Mouse (Mus musculus) granulocyte monocyte progenitor cell, adult 5-6 weeks (primary cell): ENCODE data around the gene 1810009A15Rik. TPM values are rescaled to one million over a fixed set of nuclear protein-coding genes. Genes with fewer than 3 reads are reported as not detected.
"Not testable (repeated sequence)": the region's sequence is repeated elsewhere in the genome, so short reads cannot be mapped to it uniquely, and the experiment has no call there.

Experiments used
- ATAC-seq: replicated peaks from 2 replicates; pipeline ENCODE4 v1.8.0; 2016; ENCODE audit warnings: mild to moderate bottlenecking, moderate TSS enrichment, inconsistent platforms; ENCODE audit not compliant: poor library complexity, severe bottlenecking
- total RNA-seq, 2 experiments: library from RNA; stranded (forward) in 1 of 2; stranded (reverse) in 1 of 2; fragments of 200-712, 200-1000 nt in 1 of 2; fragments of >200 nt in 1 of 2; fragmentation: Nextera tagmentation in 1 of 2; gene quantifications; 2 replicates each; pipeline ENCODE4 v1.2.3; 2014 to 2017

Gene 1810009A15Rik
- total RNA-seq, 2 experiments from 2014 or later: 82.4 to 109 TPM

DNA sequence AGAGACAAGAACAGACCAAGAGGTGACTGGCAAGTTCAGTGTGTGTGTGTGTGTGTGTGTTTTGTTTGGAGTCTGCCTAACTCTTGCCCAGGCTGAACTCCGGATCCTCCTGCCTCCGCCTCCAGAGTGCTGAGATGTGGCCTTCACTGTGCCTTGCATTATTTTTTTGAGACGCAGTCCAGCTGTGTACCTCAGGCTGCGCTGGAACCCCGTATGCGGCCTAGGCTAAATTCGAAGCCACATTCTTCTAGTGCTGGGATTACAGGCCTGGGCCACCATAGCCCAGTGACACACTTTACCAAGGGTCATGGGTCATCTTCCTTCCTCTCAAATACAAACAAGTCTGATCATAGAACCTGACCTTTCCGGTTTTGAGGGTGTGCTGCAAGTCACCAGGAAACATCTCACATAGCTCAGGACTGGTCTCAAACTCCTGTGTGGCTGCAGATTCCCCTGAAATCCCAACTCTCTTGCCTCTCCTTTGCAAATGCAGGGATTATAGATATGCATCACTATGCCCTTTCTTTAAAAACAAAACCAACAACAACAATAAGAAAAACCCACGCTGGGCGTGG lies 16.3 kb upstream of the 1810009A15Rik start:
- ATAC-seq: no peak

DNA sequence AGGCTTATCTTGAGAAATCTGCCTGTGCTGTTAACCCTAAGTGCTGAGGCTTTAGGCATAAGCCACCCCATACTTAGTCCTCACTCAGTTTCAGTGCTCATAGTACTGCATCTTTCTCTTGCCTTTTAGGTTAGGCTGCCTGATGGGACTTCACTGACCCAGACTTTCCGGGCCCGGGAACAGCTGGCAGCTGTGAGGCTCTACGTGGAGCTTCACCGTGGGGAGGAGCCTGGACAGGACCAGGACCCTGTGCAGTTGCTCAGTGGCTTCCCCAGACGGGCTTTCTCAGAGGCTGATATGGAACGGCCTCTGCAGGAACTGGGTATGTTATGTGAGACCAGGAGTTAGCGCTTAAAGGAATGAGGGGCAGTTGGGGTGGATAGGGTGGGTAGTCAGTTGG lies 13.6 kb upstream of the 1810009A15Rik start:
- ATAC-seq: no peak

DNA sequence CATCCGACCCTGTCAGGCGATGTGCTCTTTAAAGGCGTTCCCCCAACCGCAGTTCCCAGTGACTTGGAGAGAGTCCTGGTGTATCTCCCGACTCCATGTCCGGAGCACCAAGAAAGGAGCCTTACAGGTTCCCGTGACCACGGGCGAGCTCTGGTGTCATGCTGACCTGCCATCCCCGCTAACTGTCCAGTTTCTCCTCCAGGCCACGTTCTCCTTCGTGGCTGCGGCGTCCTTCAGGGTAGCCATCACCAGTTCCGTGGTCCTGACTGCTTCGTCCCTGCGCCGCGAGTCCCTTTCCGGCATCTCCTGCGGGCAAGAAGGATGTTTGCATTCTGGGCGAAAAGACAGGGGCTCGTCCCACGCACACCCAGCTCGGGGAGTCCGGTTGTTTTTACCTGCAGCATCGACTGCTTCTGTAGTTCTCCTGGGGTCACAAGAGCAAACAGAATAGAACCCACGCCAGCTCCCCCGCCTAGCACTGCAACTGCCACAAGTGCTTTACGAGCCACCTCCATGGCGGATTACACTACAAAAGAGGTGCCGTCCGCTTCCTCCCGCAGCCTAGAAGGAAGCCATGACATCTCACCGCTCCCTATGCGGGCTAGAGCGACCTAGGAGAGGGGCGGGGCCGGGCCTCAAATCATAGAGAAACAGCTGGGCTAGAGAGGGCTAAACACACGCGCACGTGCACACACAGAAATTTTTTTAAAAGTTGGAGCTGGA lies 8.2 kb upstream of the 1810009A15Rik start, which contains the start of gene Uqcc3:
Gene Uqcc3, minus strand, starts transcription at position 613 of the 723 bp plus-strand sequence.
- peak; percentile 94 for ATAC-seq

DNA sequence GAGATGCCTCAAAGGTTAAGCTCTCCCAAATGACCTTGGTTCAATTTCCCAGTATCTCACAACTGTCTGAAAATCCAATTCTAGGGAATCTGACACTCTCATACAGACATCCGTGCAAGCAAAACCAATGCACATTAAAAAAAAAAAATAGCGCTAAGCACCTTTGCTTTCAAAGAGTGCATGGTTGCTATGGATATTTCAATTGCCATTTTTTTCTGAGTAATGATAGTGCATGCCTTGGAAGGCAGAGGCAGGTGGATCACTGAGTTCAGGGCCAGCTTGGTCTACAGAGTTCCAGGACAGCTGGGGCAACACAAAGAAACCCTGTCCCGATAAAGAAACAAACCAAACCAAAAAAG lies 7.6 kb upstream of the 1810009A15Rik start:
- ATAC-seq: peak; percentile 6; the same call in 1 of the 2 replicates

DNA sequence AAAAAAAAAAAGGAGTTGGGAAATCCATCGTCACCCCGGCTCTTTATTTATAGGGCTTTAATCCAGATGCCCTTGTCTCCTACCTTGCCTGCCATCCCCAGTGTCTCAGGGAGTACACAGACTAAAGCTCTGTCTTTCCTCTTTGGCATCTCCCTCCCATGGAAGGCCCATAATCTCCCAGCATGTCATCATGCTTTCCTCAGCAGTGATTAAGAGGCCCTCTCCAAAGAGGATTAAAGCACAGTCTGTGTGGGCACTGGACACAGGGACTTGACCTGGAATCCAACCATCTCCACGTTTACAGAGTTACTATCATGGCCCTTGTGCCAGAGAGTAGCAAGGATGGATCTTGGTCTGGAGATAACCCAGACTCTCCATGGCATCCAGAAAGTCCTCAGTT lies 5.0 kb upstream of the 1810009A15Rik start, which contains the start of the genes Lbhd1 and Gm49403:
Gene Lbhd1, plus strand, starts transcription at position 117 of the 400 bp plus-strand sequence.
Gene Gm49403, plus strand, starts transcription at position 315 of the 400 bp plus-strand sequence.
- ATAC-seq: no peak

DNA sequence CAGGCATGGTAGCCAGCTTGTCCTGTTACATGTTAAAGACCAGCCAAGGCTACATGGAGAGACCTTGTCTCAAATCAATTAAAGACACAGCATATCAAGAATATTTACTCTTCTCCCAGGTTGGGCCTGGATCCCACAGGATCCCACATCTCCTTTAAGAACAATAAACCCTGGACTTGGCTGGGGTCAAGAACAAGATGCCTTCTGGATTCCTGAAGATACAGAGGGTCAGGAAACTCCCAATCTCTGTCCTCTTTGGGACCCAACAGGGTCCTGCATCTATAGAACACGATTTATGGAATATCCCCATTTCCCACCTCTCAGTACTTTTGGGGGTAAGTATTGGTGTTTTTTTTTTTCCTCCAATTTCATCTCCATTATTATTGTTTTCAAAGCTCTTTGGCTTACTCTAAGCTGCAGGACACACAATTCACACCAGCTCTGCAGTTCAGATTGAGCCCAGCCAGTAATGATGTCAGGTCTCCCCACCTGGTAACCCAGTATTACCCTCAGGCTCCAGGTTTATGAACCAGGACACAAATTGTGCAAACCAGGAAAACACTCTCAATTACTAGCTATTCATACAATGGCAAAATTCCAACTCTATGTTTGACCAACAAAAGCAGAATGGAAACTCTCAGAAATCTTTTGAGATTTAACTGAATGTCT lies 1.6 kb upstream of the 1810009A15Rik start:
- no peak for ATAC-seq

DNA sequence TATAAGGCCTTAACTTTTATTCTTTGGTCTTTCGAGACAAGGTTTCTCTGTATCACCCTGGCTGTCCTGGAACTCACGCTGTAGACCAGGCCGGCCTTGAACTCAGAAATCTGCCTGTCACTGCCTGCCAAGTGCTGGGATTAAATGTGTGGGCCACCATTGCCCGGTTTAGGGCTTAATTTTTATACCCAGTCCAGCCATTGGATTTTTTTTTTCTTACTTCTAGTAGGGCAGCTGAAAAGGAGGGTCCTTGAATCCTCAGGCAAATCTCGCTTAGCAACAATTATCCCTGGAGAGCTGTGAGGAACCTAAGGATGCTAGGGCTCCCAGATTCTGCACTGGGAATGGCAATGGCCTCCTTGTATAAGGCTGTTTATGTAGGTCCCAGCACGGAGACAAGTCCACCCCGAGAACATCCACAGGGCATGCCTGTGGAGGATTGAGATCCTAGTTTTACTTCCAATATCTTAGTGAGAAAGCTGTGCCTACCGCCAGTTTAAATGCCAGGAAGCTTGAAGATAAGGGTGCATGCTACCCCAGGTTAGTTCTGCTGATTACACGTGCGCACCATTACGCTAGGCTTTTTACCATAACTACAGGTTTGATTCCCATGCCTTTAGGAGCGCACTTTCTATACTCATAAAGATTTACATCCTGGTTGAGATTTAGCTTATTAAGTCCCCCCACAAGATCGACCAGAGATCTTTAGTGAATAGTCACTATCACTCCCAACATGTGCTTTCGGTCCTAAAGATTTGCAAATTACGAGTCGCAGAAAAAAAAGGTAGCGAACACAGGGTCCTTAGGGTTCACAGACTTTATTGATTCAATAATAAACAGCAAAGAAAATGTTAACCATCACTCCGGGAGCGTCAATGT lies 829 bp upstream of the 1810009A15Rik start:
- ATAC-seq: no peak

DNA sequence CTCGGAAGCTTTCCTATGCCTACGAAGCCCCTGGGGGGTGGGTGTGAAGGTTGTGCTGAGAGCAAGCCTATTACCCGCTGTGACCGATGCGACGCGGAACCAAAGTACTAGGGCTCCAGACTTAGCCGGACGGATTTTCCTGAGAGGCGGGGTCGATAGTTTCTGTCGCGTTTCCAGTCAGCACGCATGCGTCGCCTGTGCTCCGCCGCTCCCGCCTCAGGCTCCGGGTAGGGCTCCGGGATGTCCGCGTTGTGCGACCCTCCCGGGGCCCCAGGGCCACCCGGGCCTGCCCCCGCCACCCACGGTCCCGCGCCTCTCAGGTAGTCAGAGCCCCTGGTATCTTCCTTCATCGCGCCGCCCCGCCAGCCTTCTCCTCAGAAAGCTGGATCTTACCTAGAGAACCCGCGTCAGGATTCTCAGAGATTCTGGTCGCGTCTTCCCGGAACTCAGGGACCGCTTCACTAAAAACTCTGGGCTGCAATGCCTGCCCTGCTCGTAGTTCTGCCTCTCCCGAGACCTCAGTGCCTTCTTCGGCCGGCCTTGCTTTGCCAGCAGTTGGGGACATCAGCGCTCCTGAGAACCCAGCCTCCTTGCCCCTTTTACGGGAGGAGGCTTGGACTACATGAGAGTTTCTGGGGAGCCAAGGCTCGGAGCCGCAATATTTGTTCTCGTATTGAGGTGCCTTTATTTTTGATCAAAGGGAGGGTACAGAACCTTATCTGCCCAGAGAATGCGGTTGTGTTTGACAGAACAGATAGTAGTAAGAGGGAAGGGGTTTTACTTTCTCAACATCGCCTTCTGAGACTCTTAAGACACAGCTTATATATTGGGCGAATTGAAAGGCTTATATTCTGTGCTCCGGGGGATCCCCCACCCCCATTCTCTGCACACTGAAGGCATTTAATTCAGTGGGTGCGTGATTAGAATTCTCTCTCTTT lies 4.4 kb downstream of the 1810009A15Rik start, which contains the start of gene Ints5:
Gene Ints5, plus strand, starts transcription at position 177 of the 938 bp plus-strand sequence.
- ATAC-seq: peak; percentile 67

DNA sequence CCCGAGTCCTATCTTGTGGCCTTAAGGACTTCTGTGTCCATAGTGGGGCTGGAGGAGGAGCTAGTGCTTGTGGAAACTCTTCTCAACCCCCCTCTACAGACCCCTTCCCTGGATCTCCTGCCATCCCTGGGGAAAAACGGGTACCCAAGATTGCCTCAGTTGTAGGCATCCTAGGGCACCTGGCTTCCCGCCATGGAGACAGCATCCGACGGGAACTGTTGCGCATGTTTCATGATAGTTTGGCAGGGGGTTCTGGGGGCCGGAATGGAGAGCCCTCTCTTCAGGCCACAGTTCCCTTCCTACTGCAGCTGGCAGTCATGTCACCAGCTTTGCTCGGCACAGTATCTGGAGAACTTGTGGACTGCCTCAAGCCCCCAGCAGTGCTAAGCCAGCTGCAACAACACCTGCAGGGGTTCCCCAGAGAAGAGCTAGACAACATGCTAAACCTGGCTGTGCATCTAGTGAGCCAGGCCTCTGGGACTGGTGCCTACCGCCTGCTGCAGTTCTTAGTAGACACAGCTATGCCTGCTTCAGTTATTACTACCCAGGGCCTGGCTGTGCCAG lies 6.8 kb downstream of the 1810009A15Rik start:
- no peak for ATAC-seq

DNA sequence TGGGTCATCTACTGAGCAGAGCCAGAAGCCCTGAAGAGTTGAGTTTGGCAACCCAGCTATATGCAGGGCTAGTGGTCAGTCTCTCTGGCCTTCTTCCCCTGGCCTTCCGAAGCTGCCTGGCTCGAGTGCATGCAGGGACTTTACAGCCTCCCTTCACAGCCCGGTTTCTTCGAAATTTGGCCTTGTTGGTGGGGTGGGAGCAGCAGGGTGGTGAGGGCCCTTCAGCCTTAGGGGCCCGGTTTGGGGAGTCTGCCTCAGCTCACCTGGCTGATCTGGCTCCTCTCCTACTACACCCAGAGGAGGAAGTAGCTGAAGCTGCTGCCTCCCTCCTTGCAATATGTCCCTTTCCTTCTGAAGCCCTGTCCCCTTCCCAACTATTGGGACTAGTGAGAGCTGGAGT lies 7.6 kb downstream of the 1810009A15Rik start:
- ATAC-seq: not testable (repeated sequence)

DNA sequence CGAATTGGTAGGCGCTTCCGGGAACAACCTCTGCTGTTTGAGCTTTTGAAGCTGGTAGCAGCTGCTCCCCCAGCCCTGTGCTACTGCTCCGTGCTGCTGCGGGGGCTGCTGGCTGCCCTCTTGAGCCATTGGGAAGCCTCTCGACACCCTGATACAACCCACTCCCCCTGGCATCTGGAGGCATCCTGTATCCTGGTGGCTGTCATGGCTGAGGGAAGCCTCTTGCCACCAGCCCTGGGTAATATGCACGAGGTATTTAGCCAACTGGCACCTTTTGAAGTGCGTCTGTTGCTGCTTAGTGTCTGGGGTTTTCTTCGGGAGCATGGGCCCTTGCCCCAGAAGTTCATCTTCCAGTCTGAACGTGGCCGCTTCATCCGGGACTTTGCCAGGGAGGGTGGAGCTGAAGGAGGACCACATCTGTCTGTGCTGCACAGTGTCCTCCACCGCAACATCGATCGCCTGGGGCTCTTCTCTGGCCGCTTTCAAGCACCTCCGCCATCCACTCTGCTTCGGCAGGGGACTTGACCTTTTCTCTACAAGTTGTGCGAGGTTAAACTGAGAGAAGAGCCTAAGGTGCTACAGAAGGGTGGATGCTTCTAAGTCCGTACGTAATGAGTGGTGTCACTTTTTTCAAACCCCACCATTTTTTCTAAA lies 8.7 kb downstream of the 1810009A15Rik start:
- ATAC-seq: not testable (repeated sequence)

DNA sequence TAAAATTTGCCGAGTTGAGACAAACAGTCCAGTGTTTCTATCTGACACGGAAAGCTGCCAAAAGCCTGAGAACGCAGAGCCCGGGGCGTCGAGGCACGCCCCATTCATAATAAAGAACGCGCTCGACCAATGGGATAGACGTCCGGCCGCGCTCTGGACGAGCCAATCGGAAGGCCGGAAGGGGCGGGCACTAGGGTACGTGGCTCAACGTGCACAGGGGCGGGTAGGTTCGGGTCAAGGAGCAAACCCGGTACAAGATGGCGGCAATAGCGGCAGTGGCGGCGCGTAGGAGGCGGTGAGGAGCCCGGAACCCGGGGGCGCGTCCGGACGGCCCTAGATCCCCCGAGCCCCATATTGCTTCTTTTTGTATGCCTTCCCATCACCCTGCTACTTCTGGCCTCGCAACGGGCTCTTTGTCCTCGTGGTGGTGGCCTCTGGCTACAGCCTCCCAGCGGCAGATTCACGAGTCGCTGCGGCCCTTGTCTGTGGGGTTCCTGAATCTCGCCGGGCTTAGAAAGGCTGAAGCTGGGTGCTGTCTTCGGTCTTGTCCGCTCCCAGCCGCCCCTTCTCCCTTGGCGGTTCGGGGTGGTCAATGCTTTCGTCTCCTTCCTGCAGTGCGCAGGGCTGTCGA lies 9.3 kb downstream of the 1810009A15Rik start, which contains the start of gene Ganab:
Gene Ganab, plus strand, starts transcription at position 207 of the 631 bp plus-strand sequence.
- ATAC-seq: peak; percentile 96

DNA sequence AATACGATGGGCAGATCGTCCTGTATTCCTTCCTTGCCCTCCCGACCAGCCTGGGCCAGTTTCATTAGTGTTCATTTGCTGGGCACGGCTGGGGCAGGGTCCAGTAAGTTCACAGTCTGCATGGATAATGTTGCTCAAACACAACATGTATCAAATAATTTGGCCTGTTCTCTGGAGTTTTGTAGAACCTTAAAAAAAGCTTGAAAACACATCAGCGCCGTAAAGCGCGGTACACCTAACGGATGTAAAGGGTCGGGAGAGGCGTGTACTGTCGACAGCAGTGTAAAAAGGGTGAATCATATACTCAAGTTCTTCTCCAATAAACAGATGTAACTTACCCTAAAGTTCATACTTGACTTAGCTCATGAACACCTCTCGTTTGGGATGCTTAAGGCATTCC lies 9.9 kb downstream of the 1810009A15Rik start:
- ATAC-seq: no peak

DNA sequence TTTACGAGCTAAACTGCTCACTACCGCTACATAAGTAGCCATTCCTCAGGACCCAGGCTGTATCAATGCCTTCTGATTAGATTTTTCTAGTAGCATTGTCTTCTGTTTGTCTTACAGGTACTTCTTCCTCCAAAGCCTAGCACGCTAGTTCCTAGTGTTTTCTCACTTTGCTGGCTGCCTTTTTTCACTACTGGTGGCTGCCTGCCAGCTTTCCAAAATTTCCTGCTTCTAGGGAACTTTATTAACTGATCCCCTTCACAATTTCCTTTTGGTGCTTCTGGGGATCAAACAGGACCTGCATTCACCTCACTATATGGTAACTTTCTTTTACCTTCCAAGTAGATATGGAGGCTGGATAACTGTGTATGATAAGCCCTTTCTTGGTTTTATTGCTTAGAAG lies 10.4 kb downstream of the 1810009A15Rik start:
- no peak for ATAC-seq

DNA sequence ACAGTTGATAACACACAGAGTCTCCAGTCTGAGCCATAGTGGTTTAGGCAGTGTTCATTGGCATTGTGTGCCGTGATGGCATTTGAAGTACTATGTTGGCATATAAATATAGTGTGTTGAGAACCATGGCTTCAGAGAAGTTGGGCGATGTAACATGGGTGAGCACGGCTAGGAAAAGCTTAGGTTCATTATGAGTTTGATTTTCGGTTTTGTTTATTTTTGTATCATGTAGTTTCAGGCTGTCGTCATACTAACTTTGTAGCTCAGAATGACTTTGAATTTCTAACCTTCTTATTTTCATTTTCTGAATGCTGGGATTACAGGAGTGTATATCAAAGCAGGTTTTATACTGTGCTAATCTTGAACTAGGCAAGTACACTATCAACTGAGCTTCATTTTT lies 14.8 kb downstream of the 1810009A15Rik start:
- no peak for ATAC-seq

DNA sequence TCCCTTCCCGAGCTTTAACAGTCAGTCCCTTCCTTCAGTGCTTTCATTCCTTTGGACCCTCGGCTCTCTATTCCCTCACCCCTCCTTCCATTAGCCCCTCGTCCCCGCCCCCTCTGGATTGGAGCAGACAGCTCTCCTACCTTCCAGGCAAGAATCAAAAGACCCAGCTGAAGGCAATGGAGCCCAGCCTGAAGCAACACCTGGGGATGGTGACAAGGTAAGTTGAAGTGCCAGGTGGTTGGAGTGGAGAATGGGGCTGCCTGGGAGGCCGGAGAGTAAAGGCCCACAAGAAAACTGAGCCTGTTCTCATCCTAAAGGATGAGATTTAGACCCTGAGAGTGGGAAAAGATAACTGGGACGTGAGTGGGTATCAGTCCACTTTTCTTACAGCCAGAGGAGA lies 19.9 kb downstream of the 1810009A15Rik start:
- ATAC-seq: no peak

DNA sequence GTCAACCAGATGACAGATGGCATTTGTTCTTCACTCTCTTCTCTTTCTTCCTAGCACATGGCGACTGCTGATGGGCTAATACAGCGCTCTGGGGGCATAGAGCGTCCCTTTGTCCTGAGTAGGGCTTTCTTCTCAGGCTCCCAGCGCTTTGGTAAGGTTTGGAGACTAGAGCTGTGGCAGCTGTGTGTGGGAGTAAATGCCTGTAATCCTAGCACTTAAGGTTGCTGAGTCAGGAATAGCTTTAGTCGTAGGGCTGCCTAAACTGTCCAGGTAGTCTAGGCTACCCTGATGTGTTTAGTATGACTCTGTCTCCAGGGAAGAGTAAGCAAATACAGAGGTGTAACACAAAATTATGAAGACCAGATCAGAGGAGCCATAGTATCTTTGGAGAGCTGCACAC lies 23.2 kb downstream of the 1810009A15Rik start:
- ATAC-seq: no peak

DNA sequence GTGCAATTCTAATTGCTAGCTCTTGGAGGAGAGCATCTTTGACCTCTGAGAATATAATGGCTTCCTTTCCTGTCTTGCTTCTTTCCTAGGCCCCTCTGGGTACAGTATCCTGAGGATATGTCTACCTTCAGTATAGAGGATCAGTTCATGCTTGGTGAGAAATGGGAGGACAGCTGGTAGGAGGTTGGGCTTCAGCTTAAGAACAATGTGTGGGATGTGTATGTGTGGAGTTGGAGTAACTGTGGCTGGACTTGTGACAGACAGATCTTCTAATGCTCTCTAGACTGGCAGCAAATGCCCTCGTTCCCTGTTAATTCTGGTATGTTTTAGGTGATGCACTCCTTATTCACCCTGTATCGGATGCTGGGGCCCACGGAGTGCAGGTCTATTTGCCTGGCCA lies 25.6 kb downstream of the 1810009A15Rik start:
- no peak for ATAC-seq
